Mouse (Mus musculus): ENCODE measurements around the gene P2ry6.

DNA sequence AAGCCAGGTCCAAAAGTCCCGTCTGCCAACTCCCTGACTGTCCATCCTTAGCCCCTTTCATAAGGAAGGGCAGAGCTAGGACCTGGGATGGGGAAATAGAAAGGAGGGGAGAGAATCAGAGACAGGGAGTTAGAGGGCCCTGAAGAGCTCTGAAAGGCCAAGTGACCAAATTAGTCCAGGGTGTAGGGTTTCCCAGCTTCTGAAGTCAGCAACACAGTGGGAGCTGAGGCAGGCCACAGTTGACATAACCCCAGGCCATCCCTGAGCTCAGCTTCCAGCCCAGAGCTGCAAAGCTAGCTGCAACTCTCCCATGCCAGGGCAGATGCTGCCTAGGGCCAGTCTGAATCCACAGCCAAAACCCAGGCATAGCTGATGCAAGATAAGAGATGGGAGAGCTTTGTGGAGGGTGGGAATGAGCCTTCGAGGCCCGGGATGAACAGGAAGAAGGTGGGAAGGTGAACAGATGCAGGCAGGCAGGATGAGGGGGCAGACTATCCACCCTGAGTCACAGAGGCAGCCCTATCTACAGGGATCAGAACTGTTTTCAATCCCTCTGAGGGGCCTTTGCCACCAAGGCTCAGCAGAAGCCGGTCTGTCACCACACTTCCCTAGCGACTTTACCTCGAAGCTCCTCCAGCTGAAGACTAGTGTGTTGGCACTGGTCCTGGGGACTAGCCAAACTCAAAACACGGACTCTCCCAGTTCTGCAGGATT lies 47.0 kb downstream of the P2ry6 start:
- no peak for TF ChIP-seq CTCF (IDR thresholded peaks at IDR 0.05; ENCODE audit: low read depth, low read length)
- TF ChIP-seq POLR2A (IDR thresholded peaks at IDR 0.05; ENCODE audit: insufficient read depth, low read length), result no peak
- TF ChIP-seq EP300 (IDR thresholded peaks at IDR 0.05; ENCODE audit: insufficient read depth, low read depth, low read length), result no peak
